Mouse (Mus musculus): ENCODE measurements around the gene Nprl3. TPM values are rescaled to one million over a fixed set of nuclear protein-coding genes. Genes with fewer than 3 reads are reported as not detected.

Gene Nprl3
- total RNA-seq, 2 experiments from 2014 or later, result 17.8 to 19.2 TPM

DNA sequence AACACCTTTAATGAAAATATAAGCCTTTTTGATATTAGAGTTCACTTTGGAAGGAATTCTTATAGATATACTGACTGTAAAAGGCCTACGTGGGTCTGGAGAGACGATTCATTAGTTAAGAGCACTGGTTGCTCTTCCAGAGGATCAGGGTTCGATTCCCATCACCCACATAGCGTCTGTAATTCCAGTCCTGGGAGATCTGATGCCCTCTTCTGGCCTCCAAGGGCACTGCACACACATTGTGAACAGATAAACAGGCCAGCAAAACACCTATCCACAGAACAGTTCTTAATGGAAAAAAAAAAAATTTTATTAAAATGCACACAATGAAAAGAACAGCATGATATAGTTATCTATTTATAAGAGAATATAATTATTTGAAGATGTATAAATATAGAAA, 80.3 kb downstream of the Nprl3 start:
- no peak for DNase-seq
- intact Hi-C loops (cut with DNase I; ENCODE audit: low total_unique reads), result no loop called here

DNA sequence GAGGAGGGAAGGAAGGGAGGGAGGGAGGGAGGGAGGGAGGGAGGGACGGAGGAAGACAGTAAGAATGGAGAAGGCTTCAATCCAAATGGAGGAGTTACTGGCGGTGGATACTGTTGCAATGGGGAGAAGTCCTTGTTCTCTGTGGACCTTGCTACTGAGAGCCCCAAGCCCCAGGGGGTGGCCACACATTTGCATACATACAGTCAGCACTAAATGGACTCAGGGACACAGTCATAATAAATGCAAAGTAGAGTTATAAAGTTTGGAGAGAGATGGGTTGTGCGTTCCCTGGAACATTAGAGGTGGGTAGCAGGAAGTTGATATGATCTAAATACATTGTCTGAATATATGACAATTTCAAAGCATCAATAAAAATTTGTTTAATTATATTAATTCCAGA, 81.5 kb downstream of the Nprl3 start:
- intact Hi-C loops (cut with DNase I; ENCODE audit: low total_unique reads), result no loop called here
- DNase-seq, result no peak

DNA sequence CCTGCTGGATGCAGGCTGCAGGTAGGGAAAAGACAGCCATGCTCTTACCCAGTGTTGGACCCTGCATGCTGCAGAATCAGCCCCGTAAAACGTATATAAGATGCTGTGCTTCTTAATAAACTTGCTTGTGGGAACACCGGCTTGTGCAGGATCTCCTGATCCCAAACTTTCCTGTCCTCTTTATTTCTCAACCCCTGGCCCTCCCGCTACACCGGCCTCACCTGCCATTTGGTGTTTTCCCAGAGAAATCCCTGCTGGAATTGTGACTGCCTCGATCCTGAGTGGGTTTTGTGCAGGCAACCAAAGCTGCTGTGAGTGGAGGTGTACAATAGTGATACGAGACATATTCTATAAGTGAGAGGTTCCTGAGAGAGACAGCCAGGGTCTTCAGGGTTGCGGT, 83.0 kb downstream of the Nprl3 start:
- intact Hi-C loops (cut with DNase I; ENCODE audit: low total_unique reads), result loop anchor here (5.0 kb wide), 1 partner anchor 138 kb away; no protein-coding TSS in a partner anchor
- no peak for DNase-seq

DNA sequence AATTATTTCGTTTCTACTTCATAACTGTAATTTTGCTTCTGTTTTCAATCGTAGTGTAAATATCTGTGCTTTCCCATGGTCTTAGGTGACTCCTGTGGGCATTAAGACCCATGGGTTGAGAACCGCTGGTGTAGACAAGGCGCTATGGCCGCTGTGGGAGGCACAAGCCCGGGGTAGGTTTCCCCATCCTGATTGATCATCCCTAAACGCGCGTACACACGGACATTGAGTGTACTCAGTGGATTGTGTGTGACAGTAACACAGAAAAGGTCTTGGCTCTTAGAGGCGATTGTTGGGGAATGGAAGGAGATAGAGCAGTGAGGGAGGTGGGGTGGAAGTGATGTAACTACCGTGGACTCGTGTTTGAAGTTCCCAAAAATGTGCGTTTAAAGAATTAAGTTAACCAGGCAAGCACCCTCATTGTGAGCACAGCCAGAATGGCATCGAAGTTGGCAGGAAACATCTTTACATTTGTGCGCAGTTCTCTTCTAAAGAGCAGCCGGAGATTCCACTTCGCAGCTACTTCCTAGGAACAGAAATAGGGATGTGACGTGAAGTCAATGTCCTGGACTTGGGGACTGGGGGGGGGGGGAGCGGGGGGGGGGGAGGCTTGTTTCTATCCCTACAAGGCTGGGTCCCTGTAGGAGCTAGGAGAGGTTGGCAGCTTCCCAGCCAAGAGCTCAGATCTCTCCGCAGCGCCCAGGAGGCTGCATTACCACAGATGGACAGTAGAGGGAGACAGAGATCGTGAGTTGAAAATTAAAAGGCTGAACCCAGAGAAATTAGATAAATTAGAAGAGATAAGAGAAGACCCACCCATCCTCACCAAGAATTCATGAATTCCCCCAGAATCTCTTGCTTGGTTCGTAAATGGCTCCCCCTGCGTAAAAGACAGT, 85.3 kb downstream of the Nprl3 start:
- intact Hi-C loops (cut with DNase I; ENCODE audit: low total_unique reads), result loop anchor here (5.0 kb wide), 1 partner anchor 140 kb away; no protein-coding TSS in a partner anchor
- peak; percentile 83 for DNase-seq

DNA sequence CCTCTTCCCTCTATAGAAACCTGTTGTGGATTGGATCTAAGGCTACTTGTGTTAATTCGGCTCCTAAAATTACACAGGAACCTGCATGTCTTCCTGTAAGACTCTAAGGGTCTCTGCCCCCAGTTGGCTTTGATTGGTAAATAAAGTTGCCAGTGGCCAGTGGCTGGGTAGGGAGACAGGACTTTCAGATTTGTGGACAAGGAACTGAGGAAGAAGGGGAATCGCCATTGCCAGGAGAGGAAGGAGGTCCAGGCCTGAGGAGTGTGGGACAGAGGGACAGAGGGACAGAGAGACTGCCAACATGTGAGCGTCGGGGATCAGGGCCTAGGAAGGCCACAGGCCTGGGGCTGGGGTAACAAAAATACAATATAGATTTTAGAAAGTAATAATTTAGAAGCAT, 86.3 kb downstream of the Nprl3 start:
- intact Hi-C loops (cut with DNase I; ENCODE audit: low total_unique reads), result loop anchor here (5.0 kb wide), 1 partner anchor 141 kb away; no protein-coding TSS in a partner anchor

DNA sequence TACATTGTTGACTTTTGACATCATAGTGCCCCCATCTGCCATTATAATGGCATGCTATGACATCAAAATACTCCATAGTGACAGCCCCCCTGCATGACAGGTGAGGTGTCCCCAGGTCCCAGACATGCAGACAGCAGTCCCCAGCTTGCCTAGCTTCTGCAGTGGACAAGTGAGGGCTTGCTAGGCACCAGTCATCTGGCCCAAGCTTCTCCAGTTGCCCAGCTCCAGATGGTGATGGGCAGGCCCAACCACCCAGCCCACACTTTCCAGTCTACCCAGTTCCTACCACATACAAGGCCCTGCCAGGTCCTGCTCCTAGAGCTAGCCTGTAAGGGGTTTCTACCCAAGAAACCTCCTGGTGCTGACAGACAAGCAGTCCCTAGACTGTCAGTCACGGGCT, 89.0 kb downstream of the Nprl3 start:
- intact Hi-C loops (cut with DNase I; ENCODE audit: low total_unique reads), result no loop called here

More for the DNA sequence above, 86.3 kb downstream of the Nprl3 start:
- no peak for DNase-seq

More for the DNA sequence above, 89.0 kb downstream of the Nprl3 start:
- DNase-seq, result no peak

Other genes starting within 250 kb of the Nprl3 start
- under 1 TPM in 1 of 2 experiments, not detected in 1; 0.31 TPM for gene Il9r, start 67.4 kb downstream of the Nprl3 start, total RNA-seq (2021)
- 1 to 10 TPM; 8.6 to 8.9 TPM for gene Snrnp25, start 62.3 kb downstream of the Nprl3 start, total RNA-seq (2021)
- gene Rhbdf1, start 45.4 kb downstream of the Nprl3 start, total RNA-seq (2021), result 10 to 100 TPM; 18.4 to 24.4 TPM
- gene Mpg, start 41.2 kb downstream of the Nprl3 start, total RNA-seq (2021), result 1 to 10 TPM; 7.9 to 9.6 TPM
- not detected for gene Hba-x, start 8.7 kb upstream of the Nprl3 start, total RNA-seq (2021)
- 1,000 to 10,000 TPM; 1,024 TPM for gene Hba-a1, start 15.8 kb upstream of the Nprl3 start, total RNA-seq (2021)
- gene Hbq1b, start 19.3 kb upstream of the Nprl3 start, total RNA-seq (2021), result under 1 TPM in 1 of 2 experiments, not detected in 1; 0.41 TPM
- 100 to 1,000 TPM; 795 to 814 TPM for gene Hba-a2, start 28.8 kb upstream of the Nprl3 start, total RNA-seq (2021)
- gene Hbq1a, start 32.4 kb upstream of the Nprl3 start, total RNA-seq (2021), result not detected
- 10 to 100 TPM; 15.1 to 16.8 TPM for gene Sh3pxd2b, start 80.1 kb upstream of the Nprl3 start, total RNA-seq (2021)
- gene Ubtd2, start 187.7 kb upstream of the Nprl3 start, total RNA-seq (2021), result 10 to 100 TPM; 18.9 to 21.4 TPM

Measured in gastrocnemius, postnatal 14 days (tissue).